Mouse (Mus musculus): ENCODE measurements around the gene Pard3b.

DNA sequence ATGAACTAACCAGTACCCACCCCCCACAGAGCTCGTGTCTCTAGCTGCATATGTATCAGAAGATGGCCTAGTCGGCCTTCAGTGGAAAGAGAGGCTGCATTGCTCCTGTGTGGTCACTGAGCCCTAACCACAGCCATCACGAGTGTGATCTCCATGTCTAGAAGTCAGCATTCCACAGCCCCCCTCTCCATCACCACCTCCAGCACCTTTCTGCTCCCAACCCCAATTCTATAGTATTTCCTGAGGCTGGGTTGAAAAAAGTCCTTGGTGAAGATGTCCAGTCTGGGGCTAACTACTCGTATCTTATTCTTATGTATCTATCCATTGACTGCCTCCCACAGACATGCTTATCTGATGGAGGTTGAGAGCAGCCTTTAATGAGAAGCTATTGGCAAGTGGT, 509.5 kb downstream of the Pard3b start:
- no peak for TF ChIP-seq EP300 (optimal IDR thresholded peaks at IDR 0.05)
- no peak for TF ChIP-seq CTCF (IDR thresholded peaks at IDR 0.05; ENCODE audit: low read depth)
